Mouse (Mus musculus) brain, embryonic 14.5 days (tissue): Measurements from ENCODE around the gene Sirpa.

ENCODE experiments used
- CTCF ChIP-seq: fragments of 200-500 bp; IDR thresholded peaks from 2 replicates; pipeline ENCODE4 v1.5.1; 2012; ENCODE audit warnings: inconsistent platforms, mild to moderate bottlenecking, moderate library complexity, borderline replicate concordance; ENCODE audit not compliant: insufficient read depth, insufficient read length; ENCODE audit errors: extremely low read depth
- POLR2A ChIP-seq: fragments of 200-500 bp; IDR thresholded peaks from 2 replicates; pipeline ENCODE4 v1.6.1; 2012; ENCODE audit warnings: mild to moderate bottlenecking, inconsistent platforms, borderline replicate concordance; ENCODE audit not compliant: poor library complexity, insufficient read depth, insufficient read length, severe bottlenecking; ENCODE audit errors: extremely low read depth

DNA sequence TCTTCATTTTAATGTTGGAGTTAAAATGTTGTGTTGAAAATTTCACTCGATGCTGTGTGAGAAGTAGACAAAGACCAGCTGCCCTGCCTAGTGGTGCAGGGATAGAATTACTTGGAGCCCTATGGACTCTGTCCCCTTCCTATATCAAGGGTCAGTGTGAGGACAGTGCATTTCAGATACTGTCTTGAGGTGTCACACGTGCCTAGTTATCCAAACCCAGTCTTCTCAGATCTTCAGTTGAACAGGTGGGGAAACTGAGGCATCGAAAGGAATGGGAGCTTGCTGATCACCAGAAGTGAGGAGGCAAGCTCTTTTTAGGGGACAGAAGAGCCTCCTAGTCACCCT is 33.8 kb upstream of the Sirpa start:
- TF ChIP-seq CTCF (no peak), POLR2A (no peak)
